Mouse (Mus musculus) CH12.LX (cell line): ENCODE measurements around the gene Cxadr. TPM values are rescaled to one million over a fixed set of nuclear protein-coding genes. Genes with fewer than 3 reads are reported as not detected.

Experiments used
- DNase-seq: peaks from one replicate; pipeline ENCODE4 v3.0.0-alpha.2; 2013; ENCODE audit errors: extremely low read depth
- H3K27ac ChIP-seq: 2 replicates; pipeline ENCODE4 v1.5.1; 2012; ENCODE audit warnings: low read depth, mild to moderate bottlenecking, control low read depth, moderate library complexity; ENCODE audit not compliant: insufficient read depth
- H3K27me3 ChIP-seq: replicated peaks from 2 replicates; pipeline ENCODE3; 2012; ENCODE audit warnings: inconsistent platforms
- H3K36me3 ChIP-seq, 2 experiments: replicated peaks in 1 of 2; 2 replicates each; pipeline versions ENCODE3 to v1.6.1; 2012; ENCODE audit warnings: inconsistent platforms in 1 of 2, low read length in 1 of 2, mild to moderate bottlenecking in 1 of 2, mixed read lengths in 1 of 2, moderate library complexity in 1 of 2; ENCODE audit not compliant: control insufficient read depth in 1 of 2, insufficient read depth in 1 of 2
- H3K4me1 ChIP-seq, 2 experiments: 2 replicates each; pipeline ENCODE4 v1.6.1; 2012; ENCODE audit warnings: inconsistent platforms in 1 of 2, moderate library complexity in 1 of 2; ENCODE audit not compliant: insufficient read depth in 2 of 2, control insufficient read depth in 1 of 2
- H3K4me2 ChIP-seq: 2 replicates; pipeline ENCODE4 v1.6.1; 2012; ENCODE audit warnings: low read depth, mild to moderate bottlenecking, control low read depth; ENCODE audit not compliant: poor library complexity, insufficient read depth, severe bottlenecking
- H3K4me3 ChIP-seq, 3 experiments: fragments of 150-350 bp in 1 of 3; sonication (generic) in 1 of 3; replicated peaks in 1 of 3; 2 replicates each; pipeline versions ENCODE3 to v1.5.1; 2011 to 2012; ENCODE audit warnings: low read depth in 2 of 3, low read length in 2 of 3, mild to moderate bottlenecking in 2 of 3, moderate library complexity in 2 of 3, control low read depth in 1 of 3, improper control_type of control experiment in 1 of 3, inconsistent platforms in 1 of 3, mixed read lengths in 1 of 3; ENCODE audit not compliant: poor library complexity in 1 of 3
- H3K79me2 ChIP-seq: replicated peaks from 2 replicates; pipeline ENCODE4 v1.6.1; 2012; ENCODE audit warnings: mild to moderate bottlenecking, moderate library complexity; ENCODE audit not compliant: control insufficient read depth, poor library complexity, insufficient read depth, severe bottlenecking; ENCODE audit errors: extremely low read depth
- H3K9ac ChIP-seq: 2 replicates; pipeline ENCODE4 v1.6.1; 2012; ENCODE audit warnings: low read depth, mild to moderate bottlenecking, control low read depth, moderate library complexity; ENCODE audit not compliant: insufficient read depth
- H3K9me3 ChIP-seq: replicated peaks from 2 replicates; pipeline ENCODE3; 2012; ENCODE audit warnings: low read length, inconsistent platforms, mixed read lengths
- EP300 ChIP-seq: IDR thresholded peaks from 2 replicates; pipeline ENCODE4 v1.6.1; 2011; ENCODE audit warnings: low read length, improper control_type of control experiment
- GABPA ChIP-seq: IDR thresholded peaks from 2 replicates; pipeline ENCODE4 v1.6.1; 2012; ENCODE audit warnings: low read depth, low read length, improper control_type of control experiment, inconsistent platforms; ENCODE audit not compliant: insufficient replicate concordance
- IRF4 ChIP-seq: IDR thresholded peaks from 2 replicates; pipeline ENCODE4 v1.6.1; 2014; ENCODE audit warnings: low read depth, mild to moderate bottlenecking, inconsistent platforms, low read length, improper control_type of control experiment
- JUN ChIP-seq: IDR thresholded peaks from 2 replicates; pipeline ENCODE4 v1.6.1; 2011; ENCODE audit warnings: low read depth, mild to moderate bottlenecking, low read length, improper control_type of control experiment, moderate library complexity; ENCODE audit not compliant: insufficient read depth
- MAZ ChIP-seq: IDR thresholded peaks from 2 replicates; pipeline ENCODE4 v1.6.1; 2012; ENCODE audit warnings: low read depth, mild to moderate bottlenecking, inconsistent platforms, low read length, improper control_type of control experiment, moderate library complexity
- MEF2A ChIP-seq: IDR thresholded peaks from 2 replicates; pipeline ENCODE4 v1.6.1; 2014; ENCODE audit warnings: low read depth, mild to moderate bottlenecking, inconsistent platforms, low read length, improper control_type of control experiment, borderline replicate concordance
- MYC ChIP-seq: IDR thresholded peaks from 2 replicates; pipeline ENCODE4 v1.6.1; 2011; ENCODE audit warnings: low read depth, mild to moderate bottlenecking, improper control_type of control experiment, low read length
- NRF1 ChIP-seq: IDR thresholded peaks from 2 replicates; pipeline ENCODE4 v1.6.1; 2014; ENCODE audit warnings: low read depth, mild to moderate bottlenecking, inconsistent platforms, low read length, improper control_type of control experiment, moderate library complexity
- RAD21 ChIP-seq: IDR thresholded peaks from 2 replicates; pipeline ENCODE4 v1.6.1; 2011; ENCODE audit warnings: low read depth, mild to moderate bottlenecking, low read length, improper control_type of control experiment, moderate library complexity
- RCOR1 ChIP-seq: conservative IDR thresholded peaks from 2 replicates; pipeline ENCODE4 v1.6.1; 2012; ENCODE audit warnings: low read depth, mild to moderate bottlenecking, inconsistent platforms, low read length, improper control_type of control experiment
- SMC3 ChIP-seq: IDR thresholded peaks from 2 replicates; pipeline ENCODE4 v1.6.1; 2011; ENCODE audit warnings: low read depth, low read length, improper control_type of control experiment
- UBTF ChIP-seq: IDR thresholded peaks from 2 replicates; pipeline ENCODE4 v1.6.1; 2012; ENCODE audit warnings: low read depth, mild to moderate bottlenecking, inconsistent platforms, low read length, improper control_type of control experiment, moderate library complexity
- ZMIZ1 ChIP-seq: IDR thresholded peaks from 2 replicates; pipeline ENCODE4 v1.6.1; 2012; ENCODE audit warnings: low read depth, mild to moderate bottlenecking, inconsistent platforms, low read length, improper control_type of control experiment
- ZNF384 ChIP-seq: IDR thresholded peaks from 2 replicates; pipeline ENCODE4 v1.6.1; 2012; ENCODE audit warnings: low read depth, low read length, improper control_type of control experiment, inconsistent platforms
- dilution Hi-C: fragments of 300-500 bp; cut with MboI; formaldehyde crosslinking; loops from 2 replicates; pipeline ENCODE4 v1.14.3; 2020; ENCODE audit warnings: low sequenced_read_pairs; ENCODE audit not compliant: extremely low pct_unique_long_range_greater_than_20kb, extremely low pct_ligation_motif_present
- in situ Hi-C: fragments of 300-500 bp; cut with MboI; formaldehyde crosslinking; loops from 3 replicates; pipeline ENCODE4 v1.14.3; 2019; ENCODE audit warnings: low sequenced_read_pairs, low pct_ligation_motif_present, low pct_unique_long_range_greater_than_20kb, mixed read lengths
- polyA plus RNA-seq: library from polyadenylated mRNA; unstranded; fragments of >175 nt; gene quantifications from 2 replicates; pipeline ENCODE4 v1.2.1, GENCODE M21; 2012; ENCODE audit warnings: low read depth; ENCODE audit not compliant: insufficient read length
- total RNA-seq, 2 experiments: library from RNA; depleted of rRNA; stranded (reverse); fragments of 300-350 nt in 1 of 2; fragments of >200 nt in 1 of 2; gene quantifications; 2 replicates each; pipeline ENCODE4 v1.2.3; 2012 to 2014

Gene Cxadr
- total and polyA plus RNA-seq, 3 experiments, result 0.76 TPM; not detected in 2

DNA sequence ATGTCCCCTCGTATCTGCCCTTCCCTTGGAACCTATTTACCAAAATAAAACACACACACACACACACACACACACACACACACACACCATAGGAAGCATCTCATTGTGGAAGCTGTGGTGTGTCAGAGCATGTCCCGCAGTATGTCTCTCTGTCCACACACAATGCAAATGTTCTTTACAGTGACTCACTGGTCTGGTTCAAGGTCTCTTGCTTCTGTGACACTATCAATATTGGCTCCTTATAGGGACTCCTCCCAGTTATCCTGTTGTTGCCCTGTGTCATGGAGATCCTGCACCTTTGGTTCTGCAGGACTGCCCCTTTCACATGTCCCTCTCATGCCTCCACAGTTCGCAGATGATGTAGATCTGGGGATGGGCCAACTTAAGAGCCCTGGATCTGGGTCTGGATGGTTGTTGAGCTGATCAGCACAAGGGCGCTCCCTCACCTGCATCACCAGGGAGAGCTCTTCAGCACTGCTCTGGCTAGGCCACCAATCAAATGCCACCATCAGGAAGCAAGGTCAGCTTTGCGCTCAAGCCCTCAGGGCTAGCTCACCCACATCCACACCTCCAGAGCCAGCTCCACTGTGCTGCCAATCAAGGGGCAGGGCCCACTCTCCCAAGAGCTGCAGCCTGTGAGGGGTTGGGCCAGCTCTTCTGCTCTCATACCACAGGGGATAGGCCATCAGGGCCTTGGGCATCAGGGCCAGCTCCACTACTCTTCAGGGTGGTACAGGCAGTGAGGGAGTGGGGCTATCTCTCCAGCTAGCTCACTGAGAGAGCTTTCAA is 21.0 kb upstream of the Cxadr start:
- H3K4me2 ChIP-seq, result no peak overlapping the region
- H3K4me3 ChIP-seq, result no peak overlapping the region
- no peak overlapping the region for H3K9ac ChIP-seq
- H3K9me3 ChIP-seq, result no peaks in the 10 kb centered on the region
- no peaks in the 10 kb centered on the region for H3K4me1 ChIP-seq
- H3K79me2 ChIP-seq, result no peaks in the 10 kb centered on the region
- no peaks in the 10 kb centered on the region for H3K27me3 ChIP-seq
- TF ChIP-seq MEF2A (no peak), RAD21 (no peak), ZMIZ1 (no peak), MYC (no peak), IRF4 (no peak), ZNF384 (no peak), NRF1 (no peak), EP300 (no peak), GABPA (no peak), UBTF (no peak), SMC3 (no peak), MAZ (no peak)
- TF ChIP-seq, all 38 proteins: peak for 0
- in situ Hi-C loops, result no loop called here
- dilution Hi-C loops, result no loop called here
- H3K27ac ChIP-seq, result no peak overlapping the region
- DNase-seq, result no peak
- H3K36me3 ChIP-seq, result no peaks in the 10 kb centered on the region

DNA sequence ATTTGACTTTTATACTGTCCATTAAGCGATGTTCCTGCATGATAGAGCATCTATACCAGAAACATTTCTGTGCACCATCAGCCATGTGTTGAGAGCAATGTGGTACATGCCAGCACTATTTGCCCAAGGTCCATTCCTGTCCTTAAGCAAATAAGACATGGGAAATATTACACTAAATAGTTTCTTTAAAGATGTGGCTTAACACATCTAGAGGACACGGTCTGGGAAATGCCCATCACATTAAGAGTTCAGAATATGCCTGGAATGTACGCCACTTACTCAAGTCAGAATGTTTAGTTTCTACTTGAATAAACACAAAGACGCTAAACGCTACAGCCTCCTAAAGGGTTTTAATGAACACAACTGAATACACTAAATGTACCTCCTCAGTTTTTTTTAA is 18.1 kb upstream of the Cxadr start:
- Histone ChIP-seq H3K79me2 (no peaks in the 10 kb centered on the region), H3K9ac (no peak overlapping the region), H3K4me2 (no peak overlapping the region), H3K4me3 (no peak overlapping the region), H3K9me3 (no peaks in the 10 kb centered on the region)
- dilution Hi-C loops, result no loop called here
- in situ Hi-C loops, result no loop called here
- TF ChIP-seq RCOR1 (no peak), JUN (no peak)
- TF ChIP-seq, all 38 proteins: peak for 0
- no peaks in the 10 kb centered on the region for H3K27me3 ChIP-seq
- no peaks in the 10 kb centered on the region for H3K4me1 ChIP-seq
- DNase-seq, result no peak
- no peaks in the 10 kb centered on the region for H3K36me3 ChIP-seq
- H3K27ac ChIP-seq, result no peak overlapping the region
